Mouse (Mus musculus): ENCODE results near the gene S100a9.

S100a9 gene

GRCm38 (mm10) chr3:90652878-90653508 is 42.5 kb downstream of the S100a9 start:
- Histone ChIP-seq H3K36me3 (ENCODE audit: control insufficient read depth, insufficient read depth, low read length, poor library complexity, severe bottlenecking) (no peaks in the 10 kb centered on the region), H3K27me3 (ENCODE audit: control insufficient read depth, insufficient read depth, low read length, poor library complexity, severe bottlenecking) (no peaks in the 10 kb centered on the region; the same call in 1 of the 2 replicates)
- peak; percentile 74 for DNase-seq (ENCODE audit: low read depth, low spot score)

GRCm38 (mm10) chr3:90649832-90650231 is 45.7 kb downstream of the S100a9 start:
- H3K27me3 ChIP-seq (ENCODE audit: control insufficient read depth, insufficient read depth, low read length, poor library complexity, severe bottlenecking), result no peaks in the 10 kb centered on the region; the same call in 1 of the 2 replicates
- DNase-seq (ENCODE audit: low read depth, low spot score), result no peak
- H3K36me3 ChIP-seq (ENCODE audit: control insufficient read depth, insufficient read depth, low read length, poor library complexity, severe bottlenecking), result no peaks in the 10 kb centered on the region

- DNase-seq (ENCODE audit: low read depth, low spot score), result no peak
- no peaks in the 10 kb centered on the region for H3K36me3 ChIP-seq (ENCODE audit: control insufficient read depth, insufficient read depth, low read length, poor library complexity, severe bottlenecking)
- no peaks in the 10 kb centered on the region; the same call in 1 of the 2 replicates for H3K27me3 ChIP-seq (ENCODE audit: control insufficient read depth, insufficient read depth, low read length, poor library complexity, severe bottlenecking)
These were observed 46.5 kb downstream of the S100a9 start for GRCm38 (mm10) chr3:90648981-90649380.

- Histone ChIP-seq H3K36me3 (ENCODE audit: control insufficient read depth, insufficient read depth, low read length, poor library complexity, severe bottlenecking) (no peaks in the 10 kb centered on the region), H3K27me3 (ENCODE audit: control insufficient read depth, insufficient read depth, low read length, poor library complexity, severe bottlenecking) (no peaks in the 10 kb centered on the region; the same call in 1 of the 2 replicates)
- DNase-seq (ENCODE audit: low read depth, low spot score), result no peak
These were observed 48.2 kb downstream of the S100a9 start for GRCm38 (mm10) chr3:90647291-90647690.

- Histone ChIP-seq H3K36me3 (ENCODE audit: control insufficient read depth, insufficient read depth, low read length, poor library complexity, severe bottlenecking) (no peaks in the 10 kb centered on the region), H3K27me3 (ENCODE audit: control insufficient read depth, insufficient read depth, low read length, poor library complexity, severe bottlenecking) (no peaks in the 10 kb centered on the region; the same call in 1 of the 2 replicates)
- peak; percentile 69 for DNase-seq (ENCODE audit: low read depth, low spot score)
These were observed 51.3 kb downstream of the S100a9 start for GRCm38 (mm10) chr3:90644220-90644619.
